Mouse (Mus musculus) forebrain, embryonic 10.5 days (tissue): ENCODE results near the gene Bcl2l13. TPM values are rescaled to one million over a fixed set of nuclear protein-coding genes. Genes with fewer than 3 reads are reported as not detected.
A peak's percentile ranks its signal among the peaks of the same experiment; 100 is the strongest.
"Not testable (repeated sequence)": the region's sequence is repeated elsewhere in the genome, so short reads cannot be mapped to it uniquely, and the experiment has no call there.

Experiments used
- DNase-seq: peaks from one replicate; pipeline ENCODE4 v3.0.0-alpha.2; 2017; ENCODE audit warnings: low spot score; ENCODE audit errors: extremely low spot score
- H3K27ac ChIP-seq: fragments of 300-500 bp; sonication (generic); 2 replicates; pipeline ENCODE4 v1.5.1; 2016; ENCODE audit warnings: mild to moderate bottlenecking
- H3K27me3 ChIP-seq: fragments of 300-500 bp; sonication (generic); 2 replicates; pipeline ENCODE4 v1.6.1; 2016; ENCODE audit warnings: mild to moderate bottlenecking; ENCODE audit not compliant: poor library complexity, severe bottlenecking
- H3K36me3 ChIP-seq: fragments of 300-500 bp; sonication (generic); replicated peaks from 2 replicates; pipeline ENCODE4 v1.6.1; 2016; ENCODE audit warnings: mild to moderate bottlenecking, moderate library complexity
- H3K4me1 ChIP-seq: fragments of 300-500 bp; sonication (generic); 2 replicates; pipeline ENCODE4 v1.6.1; 2016
- H3K4me3 ChIP-seq: fragments of 300-500 bp; sonication (generic); 2 replicates; pipeline ENCODE4 v1.5.1; 2016; ENCODE audit warnings: mild to moderate bottlenecking, moderate library complexity
- H3K9me3 ChIP-seq: fragments of 300-500 bp; sonication (generic); 2 replicates; pipeline ENCODE4 v1.6.1; 2016; ENCODE audit warnings: mild to moderate bottlenecking, moderate library complexity
- WGBS: fragments of 180-500 bp; shearing (Covaris S2); methylation state at CpG from one replicate; pipeline ENCODE4 v1.1.7; 2016; 5-methylcytosine and 5-hydroxymethylcytosine counted together
- polyA plus RNA-seq: library from polyadenylated mRNA; unstranded; fragments of >200 nt; fragmentation: Nextera tagmentation; extraction: Ambion mirVana; gene quantifications from 2 replicates; pipeline ENCODE4 v1.2.1, GENCODE M21; 2016

The Bcl2l13 gene
- polyA plus RNA-seq, 1 experiment from 2014 or later: 51.5 TPM

DNA sequence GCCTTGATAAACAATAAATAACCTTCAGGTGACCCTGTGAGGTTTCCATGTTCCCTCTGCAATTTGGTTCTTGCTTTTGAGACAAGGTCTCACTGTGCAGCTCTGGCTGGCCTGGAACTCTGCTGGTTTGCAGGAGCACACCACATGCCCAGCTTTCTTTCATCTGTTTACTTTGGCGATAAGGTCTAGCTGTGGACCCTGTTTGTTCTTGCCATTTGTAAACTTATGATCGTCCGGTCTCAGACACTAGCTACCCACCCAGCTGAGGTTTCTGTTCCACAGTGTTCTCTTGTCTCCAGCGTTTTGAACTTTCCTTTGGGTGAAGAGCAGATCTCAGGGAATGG, 28.3 kb upstream of the Bcl2l13 start:
- no peak overlapping the region for H3K27ac ChIP-seq
- H3K36me3 ChIP-seq: peaks cover 97% of the 10 kb centered on the region
- no peak for DNase-seq
- H3K4me1 ChIP-seq: no peaks in the 10 kb centered on the region
- no peaks in the 10 kb centered on the region for H3K27me3 ChIP-seq
- H3K4me3 ChIP-seq: no peak overlapping the region
- 94% methylated on average over 4 of the region's 4 CpGs for WGBS
- peaks cover 3% of the 10 kb centered on the region; the same call in 1 of the 2 replicates for H3K9me3 ChIP-seq

DNA sequence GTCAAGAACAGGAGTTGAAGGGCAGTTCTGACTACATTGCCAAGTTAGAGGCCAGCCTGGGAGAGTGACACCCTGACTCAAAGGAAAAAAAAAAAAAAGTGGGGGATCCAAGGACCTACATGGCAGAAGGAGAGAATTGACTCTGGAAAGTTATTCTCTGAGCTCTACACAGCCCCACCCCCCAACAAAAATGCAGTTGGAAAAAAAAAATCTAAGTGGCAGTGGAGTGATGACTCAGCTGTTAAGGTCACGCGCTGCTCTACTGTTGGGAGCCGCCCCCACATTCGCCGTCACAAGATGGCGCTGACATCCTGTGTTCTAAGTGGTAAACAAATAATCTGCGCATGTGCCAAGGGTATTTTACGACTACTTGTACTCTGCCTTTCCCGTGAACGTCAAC, 24.0 kb upstream of the Bcl2l13 start:
- DNase-seq, H3K9me3 ChIP-seq, H3K4me3 ChIP-seq, H3K27ac ChIP-seq, H3K4me1 ChIP-seq, H3K27me3 ChIP-seq: not testable (repeated sequence)
- WGBS: 99% methylated on average over 10 of the region's 10 CpGs
- H3K36me3 ChIP-seq: peaks cover 58% of the 10 kb centered on the region

DNA sequence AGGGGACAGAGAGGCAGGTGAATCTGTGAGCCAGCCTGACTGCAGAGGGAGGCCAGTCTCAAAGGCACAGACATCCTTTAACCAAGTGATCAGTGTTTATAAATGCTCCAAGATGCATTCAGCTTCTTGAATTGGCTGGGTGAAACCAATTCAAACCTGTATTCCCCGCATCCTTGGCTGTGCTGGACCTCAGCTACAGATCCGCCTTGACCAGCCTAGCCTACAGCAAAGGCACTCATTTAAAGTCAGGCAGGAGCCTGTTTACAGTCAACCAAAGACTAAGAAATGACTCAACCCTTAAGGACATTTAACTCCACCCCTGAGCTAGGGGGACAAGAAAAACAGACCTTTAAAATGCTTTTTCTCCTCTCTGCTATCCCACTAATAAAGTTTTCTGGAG, 16.7 kb upstream of the Bcl2l13 start:
- Histone ChIP-seq H3K9me3 (peaks cover 7% of the 10 kb centered on the region; the same call in 1 of the 2 replicates), H3K4me3 (no peak overlapping the region), H3K36me3 (peaks cover 31% of the 10 kb centered on the region), H3K27ac (no peak overlapping the region), H3K4me1 (peaks cover 15% of the 10 kb centered on the region), H3K27me3 (no peaks in the 10 kb centered on the region)
- DNase-seq: no peak
- 95% methylated on average over 2 of the region's 2 CpGs for WGBS

GRCm38 (mm10) chr6:120820144-120820543, 15.9 kb upstream of the Bcl2l13 start:
- no peak for DNase-seq
- Histone ChIP-seq H3K27me3 (no peaks in the 10 kb centered on the region), H3K4me3 (no peak overlapping the region), H3K4me1 (peaks cover 15% of the 10 kb centered on the region), H3K27ac (no peak overlapping the region), H3K36me3 (peaks cover 31% of the 10 kb centered on the region), H3K9me3 (peaks cover 7% of the 10 kb centered on the region; the same call in 1 of the 2 replicates)
- WGBS: 92% methylated on average over 5 of the region's 5 CpGs

DNA sequence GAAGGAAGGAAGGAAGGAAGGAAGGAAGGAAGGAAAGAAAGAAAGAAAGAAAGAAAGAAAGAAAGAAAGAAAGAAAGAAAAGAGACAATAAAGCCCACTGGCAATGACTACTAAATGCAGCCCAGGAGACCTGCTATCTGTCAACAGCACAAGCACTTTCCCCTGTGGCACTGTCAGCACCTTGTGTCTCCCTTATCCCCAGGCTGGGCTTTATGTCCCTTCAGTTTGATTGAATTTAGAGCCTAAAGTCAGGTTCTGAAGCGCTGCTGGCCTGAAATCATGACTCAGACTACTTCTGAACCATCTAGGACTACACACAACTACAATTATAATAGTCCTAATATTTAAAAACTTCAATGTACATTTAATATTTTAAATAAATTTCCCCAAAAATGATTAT, 15.1 kb upstream of the Bcl2l13 start:
- Histone ChIP-seq H3K27me3 (no peaks in the 10 kb centered on the region), H3K9me3 (peaks cover 7% of the 10 kb centered on the region; the same call in 1 of the 2 replicates), H3K27ac (no peak overlapping the region), H3K4me3 (peak overlapping the region; percentile 97; the same call in 1 of the 2 replicates), H3K4me1 (peaks cover 15% of the 10 kb centered on the region), H3K36me3 (peaks cover 31% of the 10 kb centered on the region)
- no peak for DNase-seq
- 95% methylated on average over 1 of the region's 1 CpGs for WGBS

- H3K36me3 ChIP-seq: peaks cover 31% of the 10 kb centered on the region
- H3K27ac ChIP-seq: no peak overlapping the region
- no peaks in the 10 kb centered on the region for H3K27me3 ChIP-seq
- WGBS: 63% methylated on average over 5 of the region's 5 CpGs
- peak overlapping the region; percentile 97 for H3K4me3 ChIP-seq
- H3K9me3 ChIP-seq: peaks cover 7% of the 10 kb centered on the region; the same call in 1 of the 2 replicates
- peaks cover 15% of the 10 kb centered on the region for H3K4me1 ChIP-seq
- DNase-seq: no peak
Measured at GRCm38 (mm10) chr6:120821715-120822114, 14.3 kb upstream of the Bcl2l13 start.

GRCm38 (mm10) chr6:120822307-120822928, 13.6 kb upstream of the Bcl2l13 start, which contains the start of gene Atp6v1e1:
Gene Atp6v1e1 (minus strand): TSS chr6:120822793.
- WGBS: 0% methylated on average over 41 of the region's 41 CpGs
- DNase-seq: peak; percentile 96
- Histone ChIP-seq H3K4me1 (peaks cover 15% of the 10 kb centered on the region), H3K27me3 (no peaks in the 10 kb centered on the region), H3K27ac (peak within 1 kb of the TSS; percentile 90), H3K9me3 (peaks cover 3% of the 10 kb centered on the region; the same call in 1 of the 2 replicates), H3K4me3 (peak within 1 kb of the TSS; percentile 97), H3K36me3 (peaks cover 24% of the 10 kb centered on the region)

GRCm38 (mm10) chr6:120822937-120823614, 12.9 kb upstream of the Bcl2l13 start:
- Histone ChIP-seq H3K9me3 (no peaks in the 10 kb centered on the region), H3K27ac (peak overlapping the region; percentile 90), H3K4me3 (peak overlapping the region; percentile 97), H3K4me1 (peaks cover 15% of the 10 kb centered on the region), H3K27me3 (no peaks in the 10 kb centered on the region), H3K36me3 (peaks cover 18% of the 10 kb centered on the region)
- 78% methylated on average over 10 of the region's 10 CpGs for WGBS
- DNase-seq: no peak

DNA sequence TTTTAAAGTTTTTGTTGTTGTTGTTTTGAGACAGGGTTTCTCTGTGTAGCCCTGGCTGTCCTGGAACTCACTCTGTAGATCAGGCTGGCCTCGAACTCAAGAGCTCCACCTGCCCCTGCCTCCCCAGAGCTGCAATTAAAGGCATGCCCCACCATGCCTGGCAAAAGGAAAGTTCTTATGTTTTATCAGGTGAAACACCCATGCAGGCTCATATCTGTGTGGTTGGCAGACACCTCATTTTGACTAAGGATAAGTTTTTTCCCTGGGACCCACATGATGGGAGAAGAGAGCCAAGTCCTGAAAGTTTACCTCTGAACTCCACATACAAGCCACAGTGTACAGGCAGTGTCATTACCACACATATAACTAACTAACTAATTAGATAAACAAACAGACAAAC, 6.0 kb upstream of the Bcl2l13 start:
- H3K4me3 ChIP-seq: no peak overlapping the region
- 53% methylated on average over 1 of the region's 1 CpGs for WGBS
- no peaks in the 10 kb centered on the region for H3K36me3 ChIP-seq
- no peak for DNase-seq
- no peaks in the 10 kb centered on the region for H3K27me3 ChIP-seq
- H3K27ac ChIP-seq: no peak overlapping the region
- H3K9me3 ChIP-seq: no peaks in the 10 kb centered on the region
- no peaks in the 10 kb centered on the region for H3K4me1 ChIP-seq

DNA sequence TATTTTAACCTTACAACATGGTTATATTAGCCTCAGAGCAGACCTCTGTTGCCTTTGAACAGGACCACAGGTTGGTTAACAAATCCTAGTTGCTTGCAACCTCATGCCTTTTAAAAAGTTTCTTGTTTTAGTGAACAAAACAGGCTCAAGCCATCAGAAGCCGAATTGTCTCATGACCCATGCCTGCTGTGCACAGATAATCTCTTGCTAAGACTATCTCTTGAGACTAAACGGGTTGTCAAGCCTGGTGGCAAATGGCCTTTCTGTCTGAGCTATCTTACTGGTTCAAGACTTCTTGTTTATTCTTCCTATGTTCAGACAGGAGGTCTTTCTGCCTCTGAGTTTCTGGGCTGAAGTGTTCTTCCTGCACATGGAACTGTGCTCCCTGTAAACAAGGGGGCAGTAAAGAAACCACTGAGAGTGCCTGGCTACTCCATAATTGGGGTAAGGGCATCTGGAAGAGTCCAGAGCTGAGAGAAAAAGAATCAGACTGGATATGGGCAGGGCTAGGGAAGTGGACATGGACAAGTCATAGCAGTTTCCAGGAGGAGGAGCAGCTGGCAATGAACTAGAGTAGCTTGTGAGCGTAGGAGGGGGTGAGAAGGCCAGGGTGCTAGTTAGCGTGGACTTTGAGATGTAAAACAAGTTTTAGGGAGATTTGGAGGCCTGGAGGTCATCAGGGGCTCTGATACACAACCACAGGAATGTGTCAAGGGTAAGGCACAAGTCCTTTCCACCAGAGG, 5.0 kb upstream of the Bcl2l13 start:
- Histone ChIP-seq H3K9me3 (no peaks in the 10 kb centered on the region), H3K27ac (peak overlapping the region; percentile 51), H3K4me3 (no peak overlapping the region), H3K27me3 (no peaks in the 10 kb centered on the region), H3K36me3 (no peaks in the 10 kb centered on the region), H3K4me1 (peaks cover 5% of the 10 kb centered on the region)
- no peak for DNase-seq
- WGBS: 65% methylated on average over 4 of the region's 4 CpGs

DNA sequence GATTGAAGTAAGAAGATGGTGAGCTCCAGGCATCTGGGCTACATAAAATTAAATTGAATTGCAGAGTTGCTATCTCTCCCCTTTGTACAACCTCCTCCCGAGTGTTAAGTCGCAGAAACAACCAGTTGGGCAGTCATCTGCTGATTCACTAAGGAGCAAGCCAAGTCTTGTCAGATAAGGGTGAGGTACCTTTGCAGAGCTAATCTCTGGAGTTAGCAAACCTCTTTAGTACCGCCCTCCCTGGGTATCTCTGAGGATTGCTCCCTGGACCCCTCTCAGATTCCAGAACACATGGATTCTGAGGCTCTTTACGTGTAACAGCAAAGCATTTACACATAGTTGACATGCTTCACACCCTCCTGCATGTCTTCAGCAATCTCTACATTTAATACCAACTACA, 3.9 kb upstream of the Bcl2l13 start:
- 81% methylated on average over 4 of the region's 4 CpGs for WGBS
- Histone ChIP-seq H3K36me3 (no peaks in the 10 kb centered on the region), H3K27ac (no peak overlapping the region), H3K4me1 (peaks cover 10% of the 10 kb centered on the region), H3K27me3 (no peaks in the 10 kb centered on the region), H3K4me3 (no peak overlapping the region), H3K9me3 (no peaks in the 10 kb centered on the region)
- no peak for DNase-seq

DNA sequence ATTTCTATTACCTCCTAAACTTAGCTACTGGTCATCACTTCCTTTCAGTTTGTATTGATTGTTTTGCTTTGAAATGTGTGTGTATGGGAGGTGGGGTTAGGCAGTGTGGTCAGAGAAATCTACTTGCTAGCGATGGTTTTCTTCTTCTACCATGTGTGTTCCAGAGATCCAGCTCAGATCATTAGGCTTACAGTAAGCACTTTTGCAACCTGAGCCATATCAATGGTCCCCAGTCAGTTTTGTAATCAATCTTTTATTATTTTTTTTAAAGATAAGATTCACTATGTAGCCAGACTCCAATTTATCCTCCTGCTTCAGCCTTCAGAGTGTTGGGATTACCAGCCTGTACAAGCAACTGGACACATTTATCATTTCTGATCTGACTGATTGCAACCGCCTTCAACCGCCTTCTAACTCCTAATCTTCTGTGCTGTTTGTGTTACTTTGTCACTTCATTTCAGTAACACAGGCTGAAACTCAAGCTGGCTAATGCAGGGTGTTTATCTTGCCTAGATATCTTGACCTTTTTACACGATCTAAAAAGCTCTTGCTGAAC, 1.2 kb upstream of the Bcl2l13 start:
- Histone ChIP-seq H3K4me3 (no peak overlapping the region), H3K9me3 (peaks cover 4% of the 10 kb centered on the region; the same call in 1 of the 2 replicates), H3K36me3 (peaks cover 14% of the 10 kb centered on the region), H3K27ac (no peak overlapping the region), H3K4me1 (peaks cover 18% of the 10 kb centered on the region), H3K27me3 (no peaks in the 10 kb centered on the region)
- DNase-seq: no peak
- WGBS: 89% methylated on average over 4 of the region's 4 CpGs
